Mouse (Mus musculus) testis, adult 2 months (tissue): ENCODE data around the gene Gm6370. TPM values are rescaled to one million over a fixed set of nuclear protein-coding genes. Genes with fewer than 3 reads are reported as not detected.
"Not testable (repeated sequence)": the region's sequence is repeated elsewhere in the genome, so short reads cannot be mapped to it uniquely, and the experiment has no call there.

ENCODE experiments used
- H3K27ac ChIP-seq: fragments of 200-500 bp; 2 replicates; pipeline ENCODE4 v1.5.1; 2012; ENCODE audit warnings: low read depth, low read length; ENCODE audit not compliant: control insufficient read depth, insufficient read depth
- H3K27me3 ChIP-seq: fragments of 200-500 bp; 2 replicates; pipeline ENCODE4 v1.6.1; 2012; ENCODE audit warnings: mild to moderate bottlenecking, low read length, moderate library complexity; ENCODE audit not compliant: control insufficient read depth, insufficient read depth
- H3K36me3 ChIP-seq: fragments of 200-500 bp; 2 replicates; pipeline ENCODE4 v1.6.1; 2012; ENCODE audit warnings: mild to moderate bottlenecking, low read length; ENCODE audit not compliant: control insufficient read depth, insufficient read depth
- H3K4me1 ChIP-seq: fragments of 200-500 bp; 2 replicates; pipeline ENCODE4 v1.6.1; 2012; ENCODE audit warnings: low read length; ENCODE audit not compliant: control insufficient read depth, insufficient read depth
- H3K4me3 ChIP-seq: fragments of 200-500 bp; 2 replicates; pipeline ENCODE4 v1.5.1; 2012; ENCODE audit warnings: low read depth, mild to moderate bottlenecking, low read length, moderate library complexity, mixed read lengths; ENCODE audit not compliant: control insufficient read depth
- CTCF ChIP-seq: fragments of 200-500 bp; IDR thresholded peaks from 2 replicates; pipeline ENCODE4 v1.5.1; 2012; ENCODE audit warnings: low read depth, mild to moderate bottlenecking, inconsistent platforms, low read length, moderate library complexity; ENCODE audit not compliant: control insufficient read depth, insufficient read depth, insufficient replicate concordance
- POLR2A ChIP-seq: fragments of 200-500 bp; IDR thresholded peaks from 2 replicates; pipeline ENCODE4 v1.6.1; 2012; ENCODE audit warnings: low read depth, mild to moderate bottlenecking, inconsistent platforms, low read length, moderate library complexity; ENCODE audit not compliant: control insufficient read depth
- polyA plus RNA-seq: library from polyadenylated mRNA; depleted of rRNA; stranded (reverse); fragments of >200 nt; gene quantifications from 2 replicates; pipeline ENCODE4 v1.2.3, GENCODE M21; 2012; rRNA removed

The Gm6370 gene
- 54.1 and 57.5 TPM in 2 replicates for polyA plus RNA-seq

DNA sequence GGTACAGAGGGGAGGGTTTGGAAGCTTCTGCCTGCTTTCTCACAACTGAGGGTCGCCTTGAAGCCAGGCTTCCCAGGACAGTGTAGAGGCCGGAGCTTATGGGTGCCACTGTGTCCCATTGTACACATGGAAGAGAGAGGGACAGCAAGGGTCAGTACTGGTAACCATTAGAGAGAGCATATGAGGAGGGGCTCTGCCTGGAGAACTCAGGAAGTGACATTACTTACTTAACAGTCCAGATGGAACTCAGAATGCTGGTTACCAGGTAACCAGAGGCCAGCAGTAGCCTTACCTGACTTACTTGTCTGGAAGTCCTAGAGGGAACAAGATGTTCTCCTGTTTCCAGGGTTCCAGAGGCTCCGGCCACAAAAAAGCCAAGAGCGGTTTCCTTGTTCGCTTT lies at the start of gene Gm6370:
Gene Gm6370 (plus strand): TSS at position 301 of the 400 bp plus-strand sequence.
- not testable (repeated sequence) for H3K27me3 ChIP-seq, H3K27ac ChIP-seq, H3K36me3 ChIP-seq, H3K4me1 ChIP-seq, H3K4me3 ChIP-seq

- Histone ChIP-seq H3K4me1 (no peaks in the 10 kb centered on the region), H3K36me3 (no peaks in the 10 kb centered on the region), H3K27ac (no peak overlapping the region), H3K27me3 (no peaks in the 10 kb centered on the region), H3K4me3 (no peak overlapping the region)
- no peak for TF ChIP-seq CTCF
- no peak for TF ChIP-seq POLR2A
Observed at GRCm38 (mm10) chr5:146442767-146443166, 48.4 kb upstream of the Gm6370 start.

DNA sequence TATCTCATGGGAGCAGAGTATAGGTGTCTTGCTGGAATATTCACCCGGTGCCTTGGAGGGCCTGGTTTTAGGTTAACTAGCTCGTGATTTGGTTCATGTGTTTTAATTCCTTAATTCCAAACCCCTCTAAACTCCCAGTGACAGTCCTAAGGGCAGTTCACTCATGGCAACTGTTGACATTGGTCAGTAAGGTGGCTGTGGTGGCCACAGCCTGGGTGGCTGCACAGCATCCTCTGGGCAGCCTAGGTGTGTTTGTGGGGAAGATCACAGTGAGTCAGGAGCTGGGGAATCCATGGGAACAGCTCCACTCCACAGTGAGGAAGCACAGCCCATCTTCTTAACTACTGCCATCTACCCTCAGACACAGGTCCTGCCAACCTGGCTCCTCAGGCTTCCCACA lies 44.5 kb upstream of the Gm6370 start:
- TF ChIP-seq POLR2A (no peak), CTCF (no peak)
- no peak overlapping the region for H3K27ac ChIP-seq

GRCm38 (mm10) chr5:146451592-146452254 lies 39.4 kb upstream of the Gm6370 start:
- no peaks in the 10 kb centered on the region for H3K36me3 ChIP-seq
- H3K27ac ChIP-seq = no peak overlapping the region

More for the DNA sequence above, 44.5 kb upstream of the Gm6370 start:
- no peak overlapping the region for H3K4me3 ChIP-seq
- no peaks in the 10 kb centered on the region for H3K36me3 ChIP-seq
- no peaks in the 10 kb centered on the region for H3K27me3 ChIP-seq
- H3K4me1 ChIP-seq = no peaks in the 10 kb centered on the region

DNA sequence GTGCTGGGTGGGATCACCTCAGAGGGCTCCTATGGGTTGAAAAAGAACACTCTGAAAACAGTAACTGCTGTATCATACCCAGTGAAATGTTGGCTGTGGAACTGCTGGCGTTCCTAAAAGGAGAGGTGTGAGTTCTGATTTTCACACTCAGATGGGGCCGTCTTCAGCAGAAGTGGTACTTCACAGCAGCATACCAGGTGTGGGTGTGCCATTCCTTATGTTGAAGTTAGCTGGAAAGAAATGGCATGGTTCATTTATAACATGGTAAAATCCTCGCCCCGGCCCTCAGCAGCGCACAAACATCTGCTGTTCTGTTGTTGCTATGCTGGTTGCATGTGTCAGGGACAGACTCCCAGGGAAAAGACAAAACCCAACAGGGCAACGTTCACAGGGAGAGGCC lies 37.6 kb upstream of the Gm6370 start:
- TF ChIP-seq POLR2A (no peak), CTCF (no peak)
- H3K4me3 ChIP-seq = no peak overlapping the region
- H3K27me3 ChIP-seq = no peaks in the 10 kb centered on the region
- no peak overlapping the region for H3K27ac ChIP-seq
- H3K36me3 ChIP-seq = no peaks in the 10 kb centered on the region
- H3K4me1 ChIP-seq = no peaks in the 10 kb centered on the region

More at GRCm38 (mm10) chr5:146451592-146452254, 39.4 kb upstream of the Gm6370 start:
- TF ChIP-seq POLR2A (no peak), CTCF (no peak)
- H3K27me3 ChIP-seq = no peaks in the 10 kb centered on the region
- H3K4me1 ChIP-seq = no peaks in the 10 kb centered on the region
- no peak overlapping the region for H3K4me3 ChIP-seq

GRCm38 (mm10) chr5:146461612-146462011 lies 29.6 kb upstream of the Gm6370 start:
- no peaks in the 10 kb centered on the region for H3K36me3 ChIP-seq

DNA sequence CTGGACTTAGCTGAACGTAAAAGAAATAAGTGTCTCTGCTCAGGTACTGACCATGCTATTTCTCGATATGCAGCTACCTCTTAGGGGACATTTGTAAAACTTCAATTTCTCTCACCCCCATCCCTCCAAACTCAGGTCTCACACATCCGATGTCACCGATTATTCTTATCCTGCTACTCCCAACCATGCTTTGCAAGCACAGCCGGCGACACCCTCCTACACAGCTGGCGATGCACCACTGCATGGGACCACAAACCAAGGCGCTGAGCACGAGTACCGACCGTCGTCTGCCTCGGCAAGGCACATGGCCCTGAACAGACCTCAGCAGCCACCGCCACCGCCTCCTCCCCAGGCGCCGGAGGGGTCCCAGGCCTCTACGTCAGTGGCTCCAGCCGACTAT lies 24.5 kb upstream of the Gm6370 start:
- Histone ChIP-seq H3K4me3 (no peak overlapping the region), H3K27ac (no peak overlapping the region), H3K36me3 (no peaks in the 10 kb centered on the region), H3K27me3 (no peaks in the 10 kb centered on the region), H3K4me1 (no peaks in the 10 kb centered on the region)
- no peak for TF ChIP-seq CTCF
- no peak for TF ChIP-seq POLR2A

More at GRCm38 (mm10) chr5:146461612-146462011, 29.6 kb upstream of the Gm6370 start:
- Histone ChIP-seq H3K27me3 (no peaks in the 10 kb centered on the region), H3K4me1 (no peaks in the 10 kb centered on the region), H3K4me3 (no peak overlapping the region), H3K27ac (no peak overlapping the region)
- no peak for TF ChIP-seq CTCF
- TF ChIP-seq POLR2A = no peak
